24 mouse cellular contexts compared by ENCODE assay signal in genomic region chr7:109882574-109882973, GRCm38 (mm10). TPM values are rescaled to one million over a fixed set of nuclear protein-coding genes. Genes with fewer than 3 reads are reported as not detected.
A peak's percentile ranks its signal among the peaks of the same experiment; 100 is the strongest.
DNase-seq lines count a peak whose midpoint lies in the region; ATAC-seq and TF ChIP-seq lines count a peak whose summit lies in the region.
"Had no signal": no experiment of that assay in that cellular context is flagged by ENCODE, and none has a peak within 500 bp of the region (broad histone marks: within the 10 kb centered on the region; RNA-seq: fewer than 3 reads in every experiment).

No protein-coding gene starts in this region.

- no peaks in the 10 kb centered on the region for H3K27me3 ChIP-seq in G1E (ENCODE audit: insufficient read depth, low read length)
- H3K27me3 ChIP-seq: CH12.LX; embryonic facial prominence, embryonic 12.5 days; forebrain, embryonic 13.5 days; forebrain, embryonic 15.5 days; Patski had no signal

- peaks cover 2% of the 10 kb centered on the region for H3K36me3 ChIP-seq in G1E (replicated peaks)

- H3K9me3 ChIP-seq in G1E (replicated peaks): peaks cover 3% of the 10 kb centered on the region; the same call in 1 of the 2 replicates
- H3K9me3 ChIP-seq: embryonic facial prominence, embryonic 10.5 days; embryonic facial prominence, embryonic 12.5 days; forebrain, embryonic 15.5 days had no signal

- DNase-seq in left cerebral cortex, adult 11 months (ENCODE audit: low spot score): peak; percentile 13
- no peak for DNase-seq in left cerebral cortex, adult 9 months (ENCODE audit: low spot score in 2 of 2)
- no peak for DNase-seq in G1E (ENCODE audit: low spot score)
- peak; percentile 43 for DNase-seq in brain, adult 2 months (ENCODE audit: low read depth, low spot score)
- no peak for DNase-seq in cerebellum, postnatal 36 days
- DNase-seq in ovary, postnatal 10 days (ENCODE audit: low spot score): no peak
- DNase-seq: adrenal gland, adult 8-10 months; adrenal gland, postnatal 14 days; adrenal gland, postnatal 36 days; B cell, adult 2 months; cerebellum, adult 11 months; cerebellum, adult 18-20 months; cerebellum, adult 8-10 months; cerebellum, adult 9-11 months; cerebellum, postnatal 14 days; forebrain, postnatal 0 days had no signal

- no peak for TF ChIP-seq CTCF in G1E (IDR thresholded peaks at IDR 0.05; ENCODE audit: low read depth, low read length)

- ATAC-seq in G1E (ENCODE audit: extremely low read depth, insufficient number of reproducible peaks, low FRiP score, poor library complexity, severe bottlenecking): peak; percentile 45; the same call in 1 of the 2 replicates
- ATAC-seq: activated CD4-positive, CD25-positive, alpha-beta regulatory T cell, adult 4 months; CD4-positive, CD25-positive, alpha-beta regulatory T cell, adult 4 months; forebrain, embryonic 13.5 days; forebrain, embryonic 15.5 days; forebrain, postnatal 0 days; Patski had no signal

- H3K4me3 ChIP-seq in G1E (ENCODE audit: low read depth, low read length): no peak overlapping the region
- H3K4me3 ChIP-seq: embryonic facial prominence, embryonic 10.5 days; embryonic facial prominence, embryonic 12.5 days; forebrain, embryonic 13.5 days; forebrain, embryonic 15.5 days had no signal

- H3K4me1 ChIP-seq in G1E (ENCODE audit: insufficient read depth, low read depth, low read length): peaks cover 30% of the 10 kb centered on the region
- H3K4me1 ChIP-seq: embryonic facial prominence, embryonic 10.5 days; embryonic facial prominence, embryonic 12.5 days; forebrain, embryonic 13.5 days; forebrain, embryonic 15.5 days had no signal

RNA-seq across cellular contexts. Expression of gene Scube2, which starts 17.1 kb away (rescaled TPM):
- 10.3 and 11.1 TPM in 2 replicates for total RNA-seq in G1E (2014; fragmentation: Nextera tagmentation)
- 3.0 and 3.1 TPM in 2 replicates for total RNA-seq in G1E (2017)
- polyA plus RNA-seq in G1E (2012): 0.20 TPM in 2 replicates
- total RNA-seq: CH12.LX had no signal
- polyA plus RNA-seq: CD4-positive, CD25-positive, alpha-beta regulatory T cell, adult 4 months; Patski had no signal

Comparison
In these comparisons a context has a peak if more than half of its experiments do, and no peak if none do; other contexts are left out.
1. DNase-seq: peak in left cerebral cortex, adult 11 months (single experiment) and brain, adult 2 months (single experiment); none in left cerebral cortex, adult 9 months (0 of 2), G1E (single experiment), cerebellum, postnatal 36 days (0 of 2) and ovary, postnatal 10 days (single experiment).